Mouse (Mus musculus) intestine, embryonic 14.5 days (tissue): ENCODE results near the gene Pold4. TPM values are rescaled to one million over a fixed set of nuclear protein-coding genes. Genes with fewer than 3 reads are reported as not detected.

Experiments used
- ATAC-seq: fragments of 200-750 bp; cut with Nextera tagmentation; replicated peaks from 2 replicates; pipeline ENCODE4 v1.8.0; 2017; ENCODE audit warnings: low read depth, moderate number of reproducible peaks, moderate TSS enrichment, moderate library complexity; ENCODE audit not compliant: low FRiP score, low TSS enrichment
- DNase-seq: peaks from one replicate; pipeline ENCODE4 v3.0.0-alpha.2; 2018; ENCODE audit warnings: low spot score
- H3K27ac ChIP-seq: fragments of 300-500 bp; sonication (generic); 2 replicates; pipeline ENCODE4 v1.5.1; 2014; ENCODE audit warnings: low read depth, mild to moderate bottlenecking, control low read depth
- H3K27me3 ChIP-seq: fragments of 300-500 bp; sonication (generic); replicated peaks from 2 replicates; pipeline ENCODE4 v1.6.1; 2014; ENCODE audit warnings: low read length, control low read depth; ENCODE audit not compliant: control insufficient read depth, insufficient read depth
- H3K36me3 ChIP-seq: fragments of 300-500 bp; sonication (generic); 2 replicates; pipeline ENCODE4 v1.6.1; 2014; ENCODE audit warnings: low read length, control low read depth; ENCODE audit not compliant: control insufficient read depth, insufficient read depth
- H3K4me1 ChIP-seq: fragments of 300-500 bp; sonication (generic); replicated peaks from 2 replicates; pipeline ENCODE4 v1.6.1; 2014; ENCODE audit warnings: low read length, control low read depth, mixed read lengths; ENCODE audit not compliant: control insufficient read depth, insufficient read depth
- H3K4me2 ChIP-seq: fragments of 300-500 bp; sonication (generic); 2 replicates; pipeline ENCODE4 v1.6.1; 2014; ENCODE audit warnings: low read length
- H3K4me3 ChIP-seq: fragments of 300-500 bp; sonication (generic); 2 replicates; pipeline ENCODE4 v1.5.1; 2014; ENCODE audit warnings: low read depth, low read length, control low read depth, mixed read lengths
- H3K9ac ChIP-seq: fragments of 300-500 bp; sonication (generic); 2 replicates; pipeline ENCODE4 v1.6.1; 2014; ENCODE audit warnings: mild to moderate bottlenecking, low read length
- H3K9me3 ChIP-seq: fragments of 300-500 bp; sonication (generic); 2 replicates; pipeline ENCODE4 v1.6.1; 2016; ENCODE audit warnings: low read length, control low read depth; ENCODE audit not compliant: control insufficient read depth
- WGBS: fragments of 180-500 bp; shearing (Covaris S2); extraction: QIAGEN DNeasy Blood & Tissue Kit; methylation state at CpG from one replicate; pipeline ENCODE4 v1.1.7; 2014; 5-methylcytosine and 5-hydroxymethylcytosine counted together
- polyA plus RNA-seq: library from polyadenylated mRNA; unstranded; fragments of >200 nt; fragmentation: Nextera tagmentation; extraction: Ambion mirVana; gene quantifications from 2 replicates; pipeline ENCODE4 v1.2.1, GENCODE M21; 2014

The Pold4 gene
- polyA plus RNA-seq, 1 experiment from 2014 or later = 30.9 TPM

DNA sequence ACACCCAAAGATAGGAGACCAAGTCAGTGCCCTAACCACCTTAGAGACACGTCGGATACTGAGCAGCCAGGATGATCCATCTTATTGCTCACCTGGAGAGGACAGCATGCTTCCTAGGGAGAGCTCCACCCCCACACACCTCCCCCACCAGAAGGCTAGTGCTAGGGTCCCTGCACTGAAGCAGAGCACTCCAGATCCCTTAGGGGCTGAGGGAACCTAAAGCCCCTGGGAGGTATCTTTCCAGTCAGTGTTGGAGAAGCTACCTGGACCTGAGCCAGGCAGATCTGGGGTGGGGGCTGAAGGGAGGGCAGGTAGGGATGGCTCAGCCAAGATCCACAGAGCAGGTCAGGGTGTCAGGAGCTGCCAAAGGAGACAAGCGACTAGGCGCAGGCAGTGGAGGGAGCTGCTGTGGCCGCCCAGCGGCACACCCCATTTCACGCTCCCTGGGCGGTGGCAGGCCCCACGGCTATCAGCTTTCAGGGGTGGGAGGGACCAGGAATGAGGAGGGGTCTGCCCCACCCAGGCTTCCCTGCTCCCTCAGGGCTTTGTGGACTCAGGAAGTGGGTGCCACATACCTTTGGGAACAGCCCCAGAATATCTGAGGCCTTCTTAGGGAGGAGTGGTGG, 2.1 kb upstream of the Pold4 start:
- ATAC-seq (peak; percentile 36; the same call in 1 of the 2 replicates), DNase-seq (no peak)
- no peaks in the 10 kb centered on the region for H3K27me3 ChIP-seq
- peaks cover 21% of the 10 kb centered on the region for H3K4me1 ChIP-seq
- 27% methylated on average over 9 of the region's 9 CpGs for WGBS
- H3K9ac ChIP-seq = no peak overlapping the region
- no peak overlapping the region for H3K4me3 ChIP-seq
- H3K36me3 ChIP-seq = no peaks in the 10 kb centered on the region
- H3K4me2 ChIP-seq = no peak overlapping the region
- H3K27ac ChIP-seq = no peak overlapping the region
- H3K9me3 ChIP-seq = no peaks in the 10 kb centered on the region

DNA sequence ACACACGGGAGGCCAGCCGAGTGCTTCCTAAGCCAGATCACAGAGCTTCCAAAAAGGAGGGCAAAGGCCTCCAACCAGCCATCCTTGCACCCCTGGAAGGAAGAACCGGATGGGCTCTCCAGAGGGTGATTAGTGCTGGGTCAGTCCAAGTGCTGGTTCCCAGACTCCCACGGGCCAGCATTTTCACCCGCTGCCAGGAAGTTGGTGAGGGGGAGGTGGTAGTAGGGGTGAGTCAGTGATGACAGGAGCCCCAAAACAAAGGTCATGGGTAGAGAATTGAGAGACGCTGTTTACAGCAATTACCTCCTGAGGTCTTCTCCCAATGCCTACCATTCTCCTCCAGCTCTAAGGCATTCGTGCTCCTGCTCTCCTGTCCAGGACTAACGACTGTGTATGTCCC, 1.3 kb upstream of the Pold4 start:
- H3K4me1 ChIP-seq = peaks cover 21% of the 10 kb centered on the region
- H3K27ac ChIP-seq = no peak overlapping the region
- no peaks in the 10 kb centered on the region for H3K27me3 ChIP-seq
- H3K9ac ChIP-seq = no peak overlapping the region
- no peak for ATAC-seq
- WGBS = 69% methylated on average over 8 of the region's 8 CpGs
- no peak overlapping the region for H3K4me3 ChIP-seq
- no peak overlapping the region for H3K4me2 ChIP-seq
- no peaks in the 10 kb centered on the region for H3K9me3 ChIP-seq
- no peak for DNase-seq
- no peaks in the 10 kb centered on the region for H3K36me3 ChIP-seq

DNA sequence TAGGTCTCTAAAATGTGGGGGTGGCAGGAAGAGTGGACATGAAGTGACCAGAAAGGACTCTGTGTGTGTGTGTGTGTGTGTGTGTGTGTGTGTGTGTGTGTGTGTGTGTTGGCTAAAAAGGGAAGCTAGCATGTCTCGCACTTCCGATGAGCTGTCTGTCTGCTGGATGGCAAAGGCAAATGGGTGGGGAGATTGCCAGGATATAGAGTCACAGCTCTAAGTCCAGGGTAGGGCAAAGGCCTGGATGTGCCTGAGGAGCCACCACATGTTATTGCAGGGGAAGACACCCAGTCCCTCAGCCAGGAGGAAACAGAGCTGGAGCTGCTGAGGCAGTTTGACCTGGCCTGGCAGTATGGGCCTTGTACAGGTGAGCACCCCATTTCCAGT, 480 bp downstream of the Pold4 start:
- Histone ChIP-seq H3K27me3 (no peaks in the 10 kb centered on the region), H3K36me3 (no peaks in the 10 kb centered on the region), H3K4me2 (peak overlapping the region; percentile 66), H3K9ac (peak overlapping the region; percentile 48), H3K4me1 (peaks cover 21% of the 10 kb centered on the region), H3K4me3 (peak overlapping the region; percentile 62), H3K9me3 (no peaks in the 10 kb centered on the region), H3K27ac (peak overlapping the region; percentile 82)
- ATAC-seq (no peak), DNase-seq (no peak)
- WGBS = 41% methylated on average over 2 of the region's 2 CpGs

DNA sequence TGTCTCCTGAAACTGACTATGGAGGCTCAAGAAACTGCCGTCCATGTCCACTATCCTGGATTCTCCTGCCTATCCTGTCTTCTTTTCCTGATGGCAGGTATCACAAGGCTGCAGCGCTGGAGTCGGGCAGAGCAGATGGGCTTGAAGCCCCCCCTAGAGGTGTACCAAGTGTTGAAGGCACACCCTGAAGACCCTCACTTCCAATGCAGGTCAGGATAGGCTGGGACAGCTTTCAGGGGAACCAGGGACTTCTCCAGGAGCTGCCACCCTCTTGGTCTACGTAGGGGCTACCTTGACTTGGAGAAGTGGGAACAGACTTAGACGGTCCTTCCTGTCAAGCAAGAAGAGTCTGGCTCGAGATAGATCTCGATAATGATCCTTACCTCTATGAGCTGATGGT, 952 bp downstream of the Pold4 start:
- no peak overlapping the region for H3K27ac ChIP-seq
- H3K4me1 ChIP-seq = peaks cover 21% of the 10 kb centered on the region
- no peaks in the 10 kb centered on the region for H3K27me3 ChIP-seq
- WGBS = 79% methylated on average over 7 of the region's 7 CpGs
- no peak for DNase-seq
- no peaks in the 10 kb centered on the region for H3K36me3 ChIP-seq
- 0 out of 2 replicates have a peak overlapping the region, but pooled peaks have one; percentile 48 for H3K9ac ChIP-seq
- H3K9me3 ChIP-seq = no peaks in the 10 kb centered on the region
- H3K4me3 ChIP-seq = no peak overlapping the region
- no peak for ATAC-seq
- H3K4me2 ChIP-seq = peak overlapping the region; percentile 66; the same call in 1 of the 2 replicates

DNA sequence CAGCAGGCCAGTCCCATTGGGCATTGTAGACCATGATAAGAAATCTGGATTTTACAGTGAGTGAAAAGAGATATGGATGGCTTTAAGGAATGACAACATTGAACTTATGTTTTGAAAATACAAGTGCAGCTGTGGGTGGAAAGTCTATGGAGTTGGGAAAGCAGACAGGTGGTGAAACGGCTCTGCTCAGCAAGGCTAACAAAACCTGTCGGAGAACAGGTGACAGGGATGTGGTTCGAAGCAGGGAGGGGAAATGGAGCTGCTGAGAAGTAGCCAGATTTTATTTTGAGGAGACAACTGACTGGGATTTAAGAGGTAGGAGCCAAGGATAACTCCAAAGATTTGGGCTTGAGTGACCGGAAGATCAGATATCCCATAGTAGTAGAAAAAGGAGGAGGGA, 2.8 kb downstream of the Pold4 start:
- WGBS = 74% methylated on average over 4 of the region's 4 CpGs
- Histone ChIP-seq H3K27ac (no peak overlapping the region), H3K4me3 (no peak overlapping the region)

DNA sequence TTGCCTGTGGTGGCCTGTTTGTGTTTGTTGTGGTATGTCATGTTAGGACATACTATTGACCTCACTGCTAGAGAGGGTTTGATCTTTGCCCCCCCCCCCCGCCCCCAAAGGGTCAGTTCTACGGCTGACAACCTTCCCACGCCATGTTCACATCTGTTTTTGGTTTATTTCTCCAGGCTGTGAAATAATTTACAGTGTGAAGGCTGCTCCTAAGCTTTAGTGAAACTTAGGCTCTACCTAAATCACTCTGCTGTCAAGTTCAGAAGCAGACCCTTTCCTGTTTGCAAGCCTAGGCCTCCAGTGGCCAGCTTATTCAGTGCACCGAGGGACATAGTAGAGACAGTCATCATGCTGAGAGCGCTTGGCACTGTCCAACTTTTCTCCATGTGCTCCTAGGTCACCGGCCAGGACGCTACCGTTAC, 8.6 kb downstream of the Pold4 start:
- 47% methylated on average over 8 of the region's 8 CpGs for WGBS
- H3K36me3 ChIP-seq = no peaks in the 10 kb centered on the region
- H3K4me2 ChIP-seq = no peak overlapping the region
- H3K4me1 ChIP-seq = no peaks in the 10 kb centered on the region
- no peak overlapping the region for H3K9ac ChIP-seq
- ATAC-seq (no peak), DNase-seq (no peak)
- no peak overlapping the region for H3K4me3 ChIP-seq
- H3K9me3 ChIP-seq = no peaks in the 10 kb centered on the region
- no peaks in the 10 kb centered on the region for H3K27me3 ChIP-seq
- no peak overlapping the region for H3K27ac ChIP-seq

More for the DNA sequence above, 2.8 kb downstream of the Pold4 start:
- Histone ChIP-seq H3K9me3 (no peaks in the 10 kb centered on the region), H3K9ac (no peak overlapping the region), H3K27me3 (no peaks in the 10 kb centered on the region), H3K4me1 (peaks cover 17% of the 10 kb centered on the region), H3K36me3 (no peaks in the 10 kb centered on the region), H3K4me2 (no peak overlapping the region)
- ATAC-seq (no peak), DNase-seq (no peak)

DNA sequence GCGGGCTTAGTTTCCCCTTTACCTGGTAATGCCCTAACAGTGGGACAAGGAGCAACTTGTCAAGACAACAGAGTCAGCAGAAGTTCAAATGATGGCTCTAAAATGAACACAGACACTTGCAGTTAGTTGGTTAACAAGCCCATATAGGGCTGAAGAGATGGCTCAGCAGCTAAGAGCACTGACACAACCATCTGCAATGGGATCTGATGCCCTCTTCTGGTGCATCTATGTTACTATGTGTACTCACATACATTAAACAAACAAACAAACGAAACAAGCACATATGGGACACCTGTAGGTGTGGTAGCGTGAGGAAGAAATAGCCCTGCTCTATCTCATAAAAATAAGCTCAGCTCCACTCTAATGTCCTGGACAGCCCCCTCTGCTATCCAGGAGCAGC, 10.7 kb downstream of the Pold4 start:
- Histone ChIP-seq H3K36me3 (no peaks in the 10 kb centered on the region), H3K9me3 (no peaks in the 10 kb centered on the region), H3K4me2 (no peak overlapping the region), H3K4me3 (no peak overlapping the region), H3K27ac (no peak overlapping the region), H3K4me1 (no peaks in the 10 kb centered on the region), H3K27me3 (no peaks in the 10 kb centered on the region), H3K9ac (no peak overlapping the region)
- DNase-seq = no peak
- no peak for ATAC-seq
- 63% methylated on average over 3 of the region's 3 CpGs for WGBS

DNA sequence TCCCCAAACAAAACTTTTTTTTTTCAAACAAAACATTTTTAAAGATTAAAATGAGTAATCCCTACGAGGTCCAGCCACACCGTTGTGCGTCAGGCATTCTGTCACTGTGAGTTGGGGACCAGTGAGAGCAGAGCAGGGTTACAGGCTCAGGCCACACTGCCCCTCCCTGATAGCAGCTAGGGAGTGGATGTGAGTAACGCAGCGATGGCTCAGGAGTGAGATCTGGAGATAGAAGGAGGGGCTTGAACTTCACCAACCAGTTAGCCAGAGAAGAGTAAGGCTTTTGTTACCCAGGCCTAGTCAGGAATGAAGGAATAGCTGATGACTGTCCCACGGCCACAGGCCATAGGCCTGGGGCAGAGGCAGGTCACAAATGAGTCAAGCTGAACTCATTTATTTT, 13.1 kb downstream of the Pold4 start:
- no peaks in the 10 kb centered on the region for H3K4me1 ChIP-seq
- H3K4me2 ChIP-seq = no peak overlapping the region
- DNase-seq (no peak), ATAC-seq (no peak)
- H3K4me3 ChIP-seq = no peak overlapping the region
- H3K27ac ChIP-seq = no peak overlapping the region
- H3K36me3 ChIP-seq = no peaks in the 10 kb centered on the region
- WGBS = 83% methylated on average over 6 of the region's 6 CpGs
- H3K9ac ChIP-seq = no peak overlapping the region
- H3K27me3 ChIP-seq = no peaks in the 10 kb centered on the region
- no peaks in the 10 kb centered on the region for H3K9me3 ChIP-seq

DNA sequence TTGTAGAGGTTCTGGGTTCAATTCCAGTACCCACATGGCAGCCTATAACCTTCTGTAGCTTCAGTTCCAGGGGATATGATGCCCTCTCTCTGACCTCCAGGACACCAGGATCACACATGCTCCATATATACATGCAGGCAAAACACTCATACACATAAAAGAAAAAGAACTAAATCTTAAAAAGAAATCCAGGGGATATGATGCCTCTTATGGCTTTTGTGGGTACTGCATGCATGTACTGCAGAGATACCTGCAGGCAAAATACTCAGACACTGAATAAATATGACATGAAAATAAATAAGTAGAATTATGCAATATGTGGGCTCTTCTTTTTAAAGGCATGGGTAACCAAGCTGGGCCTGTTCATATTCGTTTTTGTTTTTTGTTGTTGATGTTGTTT, 15.3 kb downstream of the Pold4 start:
- Histone ChIP-seq H3K27me3 (no peaks in the 10 kb centered on the region), H3K9ac (no peak overlapping the region), H3K4me1 (no peaks in the 10 kb centered on the region), H3K9me3 (no peaks in the 10 kb centered on the region), H3K27ac (no peak overlapping the region), H3K4me3 (no peak overlapping the region), H3K36me3 (no peaks in the 10 kb centered on the region), H3K4me2 (no peak overlapping the region)
- ATAC-seq (no peak), DNase-seq (no peak)
- 51% methylated on average over 1 of the region's 1 CpGs for WGBS
